Mouse (Mus musculus): ENCODE measurements around the gene Prc1.
A peak's percentile ranks its signal among the peaks of the same experiment; 100 is the strongest.

The Prc1 gene

GRCm38 (mm10) chr7:80331433-80331832 is 37.2 kb downstream of the Prc1 start:
- DNase-seq (ENCODE audit: low read depth in 2 of 2, low spot score in 2 of 2): no peak

GRCm38 (mm10) chr7:80334848-80335247 is 40.6 kb downstream of the Prc1 start:
- DNase-seq (ENCODE audit: low read depth in 2 of 2, low spot score in 2 of 2): no peak

- no peak for DNase-seq (ENCODE audit: low read depth in 2 of 2, low spot score in 2 of 2)
These were observed 42.7 kb downstream of the Prc1 start for GRCm38 (mm10) chr7:80336932-80337331.

- peak in 1 of 2 experiments; percentile 12 for DNase-seq (ENCODE audit: low read depth in 2 of 2, low spot score in 2 of 2)
These were observed 45.1 kb downstream of the Prc1 start for GRCm38 (mm10) chr7:80339371-80339770.

GRCm38 (mm10) chr7:80339793-80340628 is 45.8 kb downstream of the Prc1 start:
- peak; percentile 96 to 97 for DNase-seq (ENCODE audit: low read depth in 2 of 2, low spot score in 2 of 2)

- DNase-seq (ENCODE audit: low read depth in 2 of 2, low spot score in 2 of 2): peak; percentile 57 to 74
These were observed 46.5 kb downstream of the Prc1 start, which contains the start of gene Unc45a for GRCm38 (mm10) chr7:80340793-80341192. Gene Unc45a (minus strand): TSS chr7:80341005.

GRCm38 (mm10) chr7:80341793-80342192 is 47.5 kb downstream of the Prc1 start:
- DNase-seq (ENCODE audit: low read depth in 2 of 2, low spot score in 2 of 2): no peak

- DNase-seq (ENCODE audit: low read depth in 2 of 2, low spot score in 2 of 2): peak; percentile 89 to 95
These were observed 48.6 kb downstream of the Prc1 start, which contains the start of gene Hddc3 for GRCm38 (mm10) chr7:80342858-80343257. Gene Hddc3 (plus strand): TSS chr7:80343104.

GRCm38 (mm10) chr7:80343270-80344018 is 49.2 kb downstream of the Prc1 start:
- DNase-seq (ENCODE audit: low read depth in 2 of 2, low spot score in 2 of 2): no peak

- no peak for DNase-seq (ENCODE audit: low read depth in 2 of 2, low spot score in 2 of 2)
These were observed 51.9 kb downstream of the Prc1 start for GRCm38 (mm10) chr7:80346173-80346572.

- no peak for DNase-seq (ENCODE audit: low read depth in 2 of 2, low spot score in 2 of 2)
These were observed 52.6 kb downstream of the Prc1 start for GRCm38 (mm10) chr7:80346830-80347229.

GRCm38 (mm10) chr7:80347670-80348586 is 53.7 kb downstream of the Prc1 start:
- DNase-seq (ENCODE audit: low read depth in 2 of 2, low spot score in 2 of 2): no peak

GRCm38 (mm10) chr7:80350808-80351207 is 56.6 kb downstream of the Prc1 start:
- no peak for DNase-seq (ENCODE audit: low read depth in 2 of 2, low spot score in 2 of 2)

- DNase-seq (ENCODE audit: low read depth in 2 of 2, low spot score in 2 of 2): no peak
These were observed 58.7 kb downstream of the Prc1 start for GRCm38 (mm10) chr7:80352920-80353319.

GRCm38 (mm10) chr7:80356351-80356750 is 62.1 kb downstream of the Prc1 start:
- DNase-seq (ENCODE audit: low read depth in 2 of 2, low spot score in 2 of 2): no peak

- DNase-seq (ENCODE audit: low read depth in 2 of 2, low spot score in 2 of 2): no peak
These were observed 62.9 kb downstream of the Prc1 start for GRCm38 (mm10) chr7:80357156-80357555.

GRCm38 (mm10) chr7:80358039-80358438 is 63.8 kb downstream of the Prc1 start:
- no peak for DNase-seq (ENCODE audit: low read depth in 2 of 2, low spot score in 2 of 2)

GRCm38 (mm10) chr7:80360435-80360834 is 66.2 kb downstream of the Prc1 start:
- no peak for DNase-seq (ENCODE audit: low read depth in 2 of 2, low spot score in 2 of 2)

GRCm38 (mm10) chr7:80365759-80366158 is 71.5 kb downstream of the Prc1 start:
- DNase-seq (ENCODE audit: low read depth in 2 of 2, low spot score in 2 of 2): no peak

All from CD8-positive naive resting alpha-beta T cell, adult 2 months (primary cell).